Mouse (Mus musculus): Measurements from ENCODE around the gene Tubb4b.
A peak's percentile ranks its signal among the peaks of the same experiment; 100 is the strongest.

Gene Tubb4b

DNA sequence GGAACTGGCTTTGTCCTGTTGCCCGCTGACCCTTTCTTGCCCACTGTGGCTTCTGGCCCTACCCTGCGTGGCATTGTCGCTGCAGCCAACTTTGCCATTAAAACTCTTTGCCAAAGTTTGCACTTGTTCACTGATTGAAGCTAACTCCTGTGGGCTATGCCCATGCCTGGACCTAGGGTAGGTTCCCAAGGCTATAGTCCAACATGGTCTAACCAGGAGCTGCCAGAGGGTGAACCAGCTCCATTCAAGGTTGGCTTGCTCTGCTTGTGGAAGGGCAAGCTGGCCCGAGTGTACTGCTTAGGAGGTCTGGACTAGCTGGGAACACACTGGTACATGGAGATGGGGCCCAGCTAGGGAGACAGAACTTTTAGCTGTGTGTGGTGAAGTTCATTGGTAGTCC, 19.6 kb upstream of the Tubb4b start:
- DNase-seq (ENCODE audit: low spot score), result no peak

GRCm38 (mm10) chr2:25243342-25243741, 18.8 kb upstream of the Tubb4b start:
- DNase-seq (ENCODE audit: low spot score), result no peak

DNA sequence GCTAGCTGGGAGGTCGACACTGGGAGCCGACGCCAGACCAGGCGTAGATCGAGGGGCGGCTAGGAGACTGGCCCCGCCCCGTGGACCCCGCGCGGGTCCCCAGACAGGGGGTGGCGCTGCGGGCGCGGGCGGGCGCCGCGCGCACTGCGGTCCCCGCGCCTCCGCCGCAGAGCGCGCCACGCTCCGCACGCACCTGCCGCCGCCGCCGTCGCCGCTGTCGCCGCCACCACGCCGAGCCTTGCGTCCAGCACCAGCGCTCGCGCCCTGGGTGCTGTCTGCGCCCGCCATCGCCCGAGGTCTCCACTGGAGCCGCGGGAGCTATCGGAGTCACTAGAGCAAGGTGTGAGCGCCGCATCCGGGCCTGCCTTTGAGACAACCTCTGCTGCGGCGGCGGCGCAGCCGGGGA, 17.6 kb upstream of the Tubb4b start, which contains the start of the genes Rnf208 and Cysrt1:
TSS of gene Rnf208 (plus strand) at position 155 of the 406 bp plus-strand sequence.
TSS of gene Cysrt1 (minus strand) at position 352 of the 406 bp plus-strand sequence.
- DNase-seq (ENCODE audit: low spot score), result no peak

GRCm38 (mm10) chr2:25241438-25241775, 16.9 kb upstream of the Tubb4b start:
- DNase-seq (ENCODE audit: low spot score), result no peak

DNA sequence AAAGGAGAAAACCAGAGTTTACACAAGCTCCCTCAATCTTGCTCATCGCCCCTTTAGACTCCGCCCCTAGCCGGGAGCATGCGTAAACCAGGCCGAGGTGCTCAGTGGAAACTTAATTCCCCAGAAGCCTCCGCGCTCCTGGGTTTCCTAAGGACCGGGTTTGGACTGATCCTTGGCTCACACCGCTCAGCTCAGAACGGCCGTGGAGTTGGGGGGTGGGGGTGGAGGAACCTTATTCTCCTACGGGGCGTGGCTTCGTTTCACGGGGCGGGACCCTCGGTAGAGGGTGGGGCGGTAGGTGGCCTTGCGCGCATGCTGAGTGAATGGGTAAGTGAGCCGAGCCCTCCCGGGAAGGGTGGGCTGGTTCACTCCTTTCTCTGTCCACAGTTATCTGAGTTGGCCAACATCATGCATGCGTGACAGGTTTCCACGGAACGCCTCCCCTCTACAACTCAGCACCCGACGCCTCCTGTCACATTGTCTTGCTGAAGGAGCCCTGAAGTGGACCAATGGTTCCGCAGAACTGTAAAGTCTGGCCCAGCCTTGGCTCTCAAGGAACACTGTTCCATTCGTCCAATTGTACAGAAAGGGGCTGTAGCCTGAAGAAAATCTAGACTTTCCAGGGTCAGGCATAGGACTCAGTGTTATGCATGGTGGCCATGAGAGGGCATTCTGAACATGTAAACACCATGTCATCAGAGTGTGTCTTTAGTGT, 16.4 kb upstream of the Tubb4b start:
- peak; percentile 89 for DNase-seq (ENCODE audit: low spot score)

GRCm38 (mm10) chr2:25240310-25240709, 15.8 kb upstream of the Tubb4b start:
- no peak for DNase-seq (ENCODE audit: low spot score)

DNA sequence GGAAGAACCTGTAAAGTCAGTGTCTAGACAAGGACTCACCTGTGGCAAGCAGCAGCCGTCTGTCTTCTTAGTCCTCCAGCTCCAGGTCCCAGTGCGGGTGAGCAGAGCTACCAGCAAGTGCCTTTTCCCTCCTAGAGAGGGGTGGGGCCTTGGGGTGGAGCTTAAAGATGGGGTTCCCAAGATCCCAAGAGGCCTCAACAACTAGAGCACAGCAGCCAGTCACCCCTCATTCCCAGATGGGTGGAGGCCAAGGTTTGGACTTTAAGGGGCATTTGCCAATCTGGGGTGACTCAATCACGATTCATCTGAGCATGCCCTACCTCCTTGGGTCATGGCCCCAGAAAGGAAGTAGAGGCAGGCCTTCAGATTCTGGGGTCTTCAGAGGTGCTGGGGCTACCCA, 15.3 kb upstream of the Tubb4b start:
- DNase-seq (ENCODE audit: low spot score), result no peak

GRCm38 (mm10) chr2:25238106-25238505, 13.6 kb upstream of the Tubb4b start:
- DNase-seq (ENCODE audit: low spot score), result no peak

DNA sequence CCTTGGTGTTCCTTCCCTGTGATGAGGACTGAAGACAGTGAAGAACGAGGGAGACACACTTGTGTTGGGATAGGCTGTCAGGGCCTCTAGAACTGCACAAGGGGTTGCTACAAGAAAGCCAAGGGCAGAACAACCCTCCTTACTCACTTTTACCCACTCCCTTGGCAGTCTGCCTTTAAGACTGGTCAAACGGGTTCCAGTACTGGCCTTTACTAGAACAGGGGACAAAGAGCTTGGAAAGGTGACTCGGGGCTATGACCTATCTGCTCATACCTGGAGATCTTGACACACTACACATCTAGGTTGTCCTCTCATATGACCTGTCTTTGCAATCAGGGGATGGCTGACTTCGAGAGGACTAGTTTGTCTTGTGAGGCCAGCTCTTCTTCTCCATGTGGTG, 13.0 kb upstream of the Tubb4b start:
- no peak for DNase-seq (ENCODE audit: low spot score)

DNA sequence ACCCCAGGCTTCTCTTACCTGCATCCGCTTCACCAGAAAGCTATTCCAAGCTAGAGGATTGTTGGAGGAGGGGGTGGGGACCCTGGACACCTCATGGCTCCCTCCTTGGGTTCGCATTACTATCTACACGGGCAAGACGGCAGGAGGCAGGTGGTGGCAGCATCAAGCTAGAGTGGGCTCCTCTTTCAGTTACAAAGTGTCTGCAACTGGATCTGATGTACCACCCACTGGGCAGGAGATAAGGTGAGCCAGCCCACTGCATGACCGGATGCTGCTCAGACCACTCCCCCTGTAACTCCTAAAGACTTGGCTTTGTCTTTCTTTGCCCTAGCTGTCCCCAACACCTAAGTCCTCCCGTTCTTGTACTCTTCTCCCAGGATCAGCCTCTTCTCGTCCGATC, 12.1 kb upstream of the Tubb4b start, which contains the start of gene Rnf224:
TSS of gene Rnf224 (minus strand) at position 174 of the 400 bp plus-strand sequence.
- DNase-seq (ENCODE audit: low spot score), result peak; percentile 71

DNA sequence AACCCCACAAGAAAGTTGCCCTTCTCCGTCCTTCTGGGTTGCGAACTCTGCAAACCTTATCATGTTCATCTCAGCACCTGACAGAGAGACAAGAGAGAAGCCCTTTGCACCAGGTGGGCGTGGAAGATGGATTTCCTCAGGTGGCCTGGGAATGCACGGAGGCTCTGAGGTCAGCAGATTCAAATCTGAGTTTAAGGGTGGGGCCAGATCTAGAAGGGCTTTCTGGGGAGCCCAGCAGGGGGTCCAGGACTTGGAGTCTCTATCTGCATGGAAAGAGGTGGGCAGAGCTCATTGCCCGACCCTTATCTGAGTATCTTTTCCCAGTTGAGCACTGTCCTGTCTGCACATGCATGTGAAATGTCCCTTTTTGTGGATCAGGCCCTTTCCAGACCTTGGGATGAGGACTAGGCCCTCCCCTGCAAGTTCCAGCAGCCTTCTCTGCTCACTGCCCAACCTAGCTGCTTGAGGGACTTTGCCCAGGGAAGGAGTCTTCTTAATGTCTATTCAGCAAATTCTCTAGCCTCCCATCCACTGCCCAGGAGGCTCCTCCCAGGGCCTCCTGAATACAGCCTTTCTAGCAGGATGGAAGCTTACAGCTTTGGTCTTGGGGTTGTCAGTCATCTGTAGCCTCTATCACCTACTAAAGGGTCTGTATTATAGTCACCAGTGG, 10.2 kb upstream of the Tubb4b start:
- peak; percentile 92 for DNase-seq (ENCODE audit: low spot score)

DNA sequence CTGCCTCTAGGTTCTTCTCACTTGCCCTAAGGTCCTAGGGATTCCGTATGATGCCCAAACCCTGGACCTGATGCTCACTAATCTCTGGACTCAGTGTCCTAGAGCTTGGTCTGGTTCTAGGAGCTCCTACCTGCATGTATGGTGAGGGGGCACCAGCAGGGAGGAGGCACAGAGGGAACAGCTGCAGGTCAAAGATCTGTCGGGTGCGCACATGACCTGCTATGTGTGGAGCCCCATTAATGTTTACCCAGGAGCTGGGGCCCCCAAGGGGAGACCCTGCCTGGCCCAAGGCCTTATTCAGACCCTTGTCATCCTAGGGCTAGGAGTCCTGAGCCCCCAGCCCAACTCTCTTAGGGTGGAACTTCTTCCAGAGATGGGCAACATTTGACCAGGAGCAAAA, 9.5 kb upstream of the Tubb4b start, which contains the start of gene Slc34a3:
TSS of gene Slc34a3 (minus strand) at position 315 of the 400 bp plus-strand sequence.
- no peak for DNase-seq (ENCODE audit: low spot score)

- no peak for DNase-seq (ENCODE audit: low spot score)
These were observed 8.9 kb upstream of the Tubb4b start for GRCm38 (mm10) chr2:25233421-25233820.

DNA sequence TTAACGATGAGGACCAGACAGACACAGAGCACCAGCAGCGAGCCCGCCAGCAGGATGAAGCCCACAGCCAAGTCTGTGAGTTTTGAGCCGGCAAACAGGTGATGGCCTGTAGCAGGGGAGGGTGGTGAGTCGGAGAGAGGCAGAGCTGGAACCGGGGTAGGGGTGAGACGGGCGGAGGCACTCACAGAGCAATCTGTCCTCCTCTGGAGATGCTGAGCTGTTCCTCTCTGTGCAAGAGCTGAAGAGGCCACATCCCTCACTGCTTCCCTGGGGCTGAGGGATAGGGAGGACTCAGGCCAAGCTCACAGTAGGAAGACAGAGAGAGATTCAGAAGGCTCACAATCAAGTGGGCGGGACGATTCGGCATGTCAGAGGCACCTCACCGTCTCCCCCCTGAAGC, 6.5 kb upstream of the Tubb4b start:
- DNase-seq (ENCODE audit: low spot score), result no peak

GRCm38 (mm10) chr2:25230581-25230980, 6.1 kb upstream of the Tubb4b start:
- no peak for DNase-seq (ENCODE audit: low spot score)

DNA sequence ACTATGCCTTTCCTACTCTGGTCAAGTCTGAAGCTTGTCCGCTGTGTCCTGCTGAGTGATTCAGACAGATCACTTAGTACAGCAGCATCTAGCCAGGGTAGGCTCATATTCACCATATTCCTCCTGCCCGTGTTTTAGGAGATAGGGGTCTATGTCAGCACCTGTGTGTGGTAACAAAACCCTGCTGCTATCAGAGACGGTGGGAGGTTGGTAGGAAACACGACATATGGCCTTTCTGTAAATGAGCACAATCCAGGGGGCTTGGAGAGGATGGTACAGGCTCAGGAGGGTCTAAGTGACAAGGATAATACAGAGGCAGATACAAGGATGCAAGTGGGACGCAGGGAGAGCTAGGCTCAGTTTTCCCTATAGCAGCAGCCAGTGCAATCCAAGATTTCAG, 5.1 kb upstream of the Tubb4b start:
- no peak for DNase-seq (ENCODE audit: low spot score)

- no peak for DNase-seq (ENCODE audit: low spot score)
These were observed 4.6 kb upstream of the Tubb4b start for GRCm38 (mm10) chr2:25228995-25229530.

GRCm38 (mm10) chr2:25228431-25228889, 4.0 kb upstream of the Tubb4b start:
- DNase-seq (ENCODE audit: low spot score), result peak; percentile 88

DNA sequence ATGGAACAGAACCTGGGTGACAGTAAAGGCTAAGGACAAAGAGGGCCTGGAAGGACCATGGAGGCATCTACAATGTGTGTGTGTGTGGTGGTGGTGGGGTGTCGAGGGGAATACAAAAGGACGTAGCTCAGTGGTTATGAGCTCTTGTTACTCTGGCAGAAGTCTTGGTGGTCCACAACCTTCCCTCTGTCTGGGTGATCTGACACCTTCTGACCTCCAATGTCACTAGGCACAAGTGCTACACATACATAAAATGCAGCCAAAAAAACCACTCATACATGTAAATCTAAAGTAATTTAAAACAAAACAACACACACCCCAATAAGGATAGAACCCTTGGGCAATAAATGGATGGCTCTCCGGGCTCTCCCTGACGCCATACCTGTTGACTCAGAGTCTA, 2.9 kb upstream of the Tubb4b start:
- DNase-seq (ENCODE audit: low spot score), result no peak

DNA sequence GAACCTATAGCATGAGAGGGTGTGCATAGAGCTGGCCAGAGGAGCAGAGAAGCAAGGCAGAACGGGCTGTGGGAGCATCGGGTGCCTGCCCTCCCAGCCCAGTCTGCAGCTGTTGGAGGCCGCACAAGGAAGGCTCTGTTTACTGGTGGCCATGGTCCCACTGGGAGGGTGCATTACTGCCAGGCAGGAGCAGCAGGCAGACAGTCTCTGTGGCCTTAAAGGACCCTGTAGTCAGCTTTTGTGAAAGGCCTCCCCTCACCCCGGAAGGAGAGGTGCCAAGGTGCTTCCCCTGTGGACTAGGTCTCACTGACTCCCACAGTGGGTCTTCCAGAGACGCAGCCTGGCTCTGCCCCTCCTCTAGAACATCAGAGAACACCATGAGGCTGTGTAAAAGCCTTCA, 2.4 kb upstream of the Tubb4b start:
- no peak for DNase-seq (ENCODE audit: low spot score)

GRCm38 (mm10) chr2:25225811-25226379, 1.4 kb upstream of the Tubb4b start:
- no peak for DNase-seq (ENCODE audit: low spot score)
